Mouse (Mus musculus) CH12.LX (cell line): ENCODE data around the gene Sf3a3. TPM values are rescaled to one million over a fixed set of nuclear protein-coding genes. Genes with fewer than 3 reads are reported as not detected.

ENCODE experiments used
- DNase-seq: peaks from one replicate; pipeline ENCODE4 v3.0.0-alpha.2; 2013; ENCODE audit errors: extremely low read depth
- H3K27ac ChIP-seq: 2 replicates; pipeline ENCODE4 v1.5.1; 2012; ENCODE audit warnings: low read depth, mild to moderate bottlenecking, control low read depth, moderate library complexity; ENCODE audit not compliant: insufficient read depth
- H3K27me3 ChIP-seq: replicated peaks from 2 replicates; pipeline ENCODE3; 2012; ENCODE audit warnings: inconsistent platforms
- H3K36me3 ChIP-seq, 2 experiments: replicated peaks in 1 of 2; 2 replicates each; pipeline versions ENCODE3 to v1.6.1; 2012; ENCODE audit warnings: inconsistent platforms in 1 of 2, low read length in 1 of 2, mild to moderate bottlenecking in 1 of 2, mixed read lengths in 1 of 2, moderate library complexity in 1 of 2; ENCODE audit not compliant: control insufficient read depth in 1 of 2, insufficient read depth in 1 of 2
- H3K4me1 ChIP-seq, 2 experiments: 2 replicates each; pipeline ENCODE4 v1.6.1; 2012; ENCODE audit warnings: inconsistent platforms in 1 of 2, moderate library complexity in 1 of 2; ENCODE audit not compliant: insufficient read depth in 2 of 2, control insufficient read depth in 1 of 2
- H3K4me2 ChIP-seq: 2 replicates; pipeline ENCODE4 v1.6.1; 2012; ENCODE audit warnings: low read depth, mild to moderate bottlenecking, control low read depth; ENCODE audit not compliant: poor library complexity, insufficient read depth, severe bottlenecking
- H3K4me3 ChIP-seq, 3 experiments: fragments of 150-350 bp in 1 of 3; sonication (generic) in 1 of 3; replicated peaks in 1 of 3; 2 replicates each; pipeline versions ENCODE3 to v1.5.1; 2011 to 2012; ENCODE audit warnings: low read depth in 2 of 3, low read length in 2 of 3, mild to moderate bottlenecking in 2 of 3, moderate library complexity in 2 of 3, control low read depth in 1 of 3, improper control_type of control experiment in 1 of 3, inconsistent platforms in 1 of 3, mixed read lengths in 1 of 3; ENCODE audit not compliant: poor library complexity in 1 of 3
- H3K79me2 ChIP-seq: replicated peaks from 2 replicates; pipeline ENCODE4 v1.6.1; 2012; ENCODE audit warnings: mild to moderate bottlenecking, moderate library complexity; ENCODE audit not compliant: control insufficient read depth, poor library complexity, insufficient read depth, severe bottlenecking; ENCODE audit errors: extremely low read depth
- H3K9ac ChIP-seq: 2 replicates; pipeline ENCODE4 v1.6.1; 2012; ENCODE audit warnings: low read depth, mild to moderate bottlenecking, control low read depth, moderate library complexity; ENCODE audit not compliant: insufficient read depth
- H3K9me3 ChIP-seq: replicated peaks from 2 replicates; pipeline ENCODE3; 2012; ENCODE audit warnings: low read length, inconsistent platforms, mixed read lengths
- BHLHE40 ChIP-seq: IDR thresholded peaks from 2 replicates; pipeline ENCODE4 v1.6.1; 2011; ENCODE audit warnings: mild to moderate bottlenecking, low read depth, low read length, improper control_type of control experiment
- CHD1 ChIP-seq: IDR thresholded peaks from 2 replicates; pipeline ENCODE4 v1.6.1; 2012; ENCODE audit warnings: low read depth, low read length, improper control_type of control experiment, inconsistent platforms
- CHD2 ChIP-seq: IDR thresholded peaks from 2 replicates; pipeline ENCODE4 v1.6.1; 2011; ENCODE audit warnings: low read length, improper control_type of control experiment
- CTCF ChIP-seq, 2 experiments: IDR thresholded peaks in 1 of 2; conservative IDR thresholded peaks in 1 of 2; 2 replicates each; pipeline ENCODE4 v1.5.1; 2011 to 2012; ENCODE audit warnings: low read depth in 2 of 2, low read length in 2 of 2, improper control_type of control experiment in 1 of 2, inconsistent platforms in 1 of 2, mild to moderate bottlenecking in 1 of 2, moderate library complexity in 1 of 2
- E2F4 ChIP-seq: IDR thresholded peaks from 2 replicates; pipeline ENCODE4 v1.6.1; 2011; ENCODE audit warnings: low read depth, low read length, improper control_type of control experiment; ENCODE audit not compliant: insufficient replicate concordance
- ELF1 ChIP-seq: IDR thresholded peaks from 2 replicates; pipeline ENCODE4 v1.6.1; 2014; ENCODE audit warnings: low read depth, mild to moderate bottlenecking, inconsistent platforms, low read length, improper control_type of control experiment
- EP300 ChIP-seq: IDR thresholded peaks from 2 replicates; pipeline ENCODE4 v1.6.1; 2011; ENCODE audit warnings: low read length, improper control_type of control experiment
- ETS1 ChIP-seq: conservative IDR thresholded peaks from 2 replicates; pipeline ENCODE4 v1.6.1; 2012; ENCODE audit warnings: low read depth, mild to moderate bottlenecking, inconsistent platforms, low read length, improper control_type of control experiment, moderate library complexity
- GABPA ChIP-seq: IDR thresholded peaks from 2 replicates; pipeline ENCODE4 v1.6.1; 2012; ENCODE audit warnings: low read depth, low read length, improper control_type of control experiment, inconsistent platforms; ENCODE audit not compliant: insufficient replicate concordance
- JUN ChIP-seq: IDR thresholded peaks from 2 replicates; pipeline ENCODE4 v1.6.1; 2011; ENCODE audit warnings: low read depth, mild to moderate bottlenecking, low read length, improper control_type of control experiment, moderate library complexity; ENCODE audit not compliant: insufficient read depth
- JUND ChIP-seq: conservative IDR thresholded peaks from 2 replicates; pipeline ENCODE4 v1.6.1; 2011; ENCODE audit warnings: low read depth, low read length, improper control_type of control experiment
- KAT2A ChIP-seq: IDR thresholded peaks from 2 replicates; pipeline ENCODE4 v1.6.1; 2012; ENCODE audit warnings: low read length, improper control_type of control experiment, inconsistent platforms; ENCODE audit not compliant: insufficient replicate concordance
- MAFK ChIP-seq: IDR thresholded peaks from 2 replicates; pipeline ENCODE4 v1.6.1; 2011; ENCODE audit warnings: low read length, improper control_type of control experiment; ENCODE audit not compliant: insufficient replicate concordance
- MAZ ChIP-seq: IDR thresholded peaks from 2 replicates; pipeline ENCODE4 v1.6.1; 2012; ENCODE audit warnings: low read depth, mild to moderate bottlenecking, inconsistent platforms, low read length, improper control_type of control experiment, moderate library complexity
- MEF2A ChIP-seq: IDR thresholded peaks from 2 replicates; pipeline ENCODE4 v1.6.1; 2014; ENCODE audit warnings: low read depth, mild to moderate bottlenecking, inconsistent platforms, low read length, improper control_type of control experiment, borderline replicate concordance
- MYC ChIP-seq: IDR thresholded peaks from 2 replicates; pipeline ENCODE4 v1.6.1; 2011; ENCODE audit warnings: low read depth, mild to moderate bottlenecking, improper control_type of control experiment, low read length
- POLR2A ChIP-seq: IDR thresholded peaks from 2 replicates; pipeline ENCODE4 v1.6.1; 2011; ENCODE audit warnings: low read depth, mild to moderate bottlenecking, improper control_type of control experiment, low read length
- POLR2AphosphoS2 ChIP-seq: IDR thresholded peaks from 2 replicates; pipeline ENCODE4 v1.6.1; 2011; ENCODE audit warnings: low read depth, low read length, improper control_type of control experiment
- RAD21 ChIP-seq: IDR thresholded peaks from 2 replicates; pipeline ENCODE4 v1.6.1; 2011; ENCODE audit warnings: low read depth, mild to moderate bottlenecking, low read length, improper control_type of control experiment, moderate library complexity
- RCOR1 ChIP-seq: conservative IDR thresholded peaks from 2 replicates; pipeline ENCODE4 v1.6.1; 2012; ENCODE audit warnings: low read depth, mild to moderate bottlenecking, inconsistent platforms, low read length, improper control_type of control experiment
- SIN3A ChIP-seq: IDR thresholded peaks from 2 replicates; pipeline ENCODE4 v1.6.1; 2012; ENCODE audit warnings: low read length, improper control_type of control experiment, inconsistent platforms
- SMC3 ChIP-seq: IDR thresholded peaks from 2 replicates; pipeline ENCODE4 v1.6.1; 2011; ENCODE audit warnings: low read depth, low read length, improper control_type of control experiment
- TBP ChIP-seq: conservative IDR thresholded peaks from 2 replicates; pipeline ENCODE4 v1.6.1; 2011; ENCODE audit warnings: low read depth, low read length, improper control_type of control experiment
- TCF12 ChIP-seq: IDR thresholded peaks from 2 replicates; pipeline ENCODE4 v1.6.1; 2014; ENCODE audit warnings: low read depth, mild to moderate bottlenecking, inconsistent platforms, low read length, improper control_type of control experiment
- UBTF ChIP-seq: IDR thresholded peaks from 2 replicates; pipeline ENCODE4 v1.6.1; 2012; ENCODE audit warnings: low read depth, mild to moderate bottlenecking, inconsistent platforms, low read length, improper control_type of control experiment, moderate library complexity
- USF1 ChIP-seq: IDR thresholded peaks from 2 replicates; pipeline ENCODE4 v1.6.1; 2014; ENCODE audit warnings: low read depth, mild to moderate bottlenecking, inconsistent platforms, low read length, improper control_type of control experiment
- USF2 ChIP-seq: conservative IDR thresholded peaks from 2 replicates; pipeline ENCODE4 v1.6.1; 2011; ENCODE audit warnings: low read depth, low read length, improper control_type of control experiment
- ZC3H11A ChIP-seq: IDR thresholded peaks from 2 replicates; pipeline ENCODE4 v1.6.1; 2012; ENCODE audit warnings: low read depth, mild to moderate bottlenecking, inconsistent platforms, low read length, improper control_type of control experiment
- ZMIZ1 ChIP-seq: IDR thresholded peaks from 2 replicates; pipeline ENCODE4 v1.6.1; 2012; ENCODE audit warnings: low read depth, mild to moderate bottlenecking, inconsistent platforms, low read length, improper control_type of control experiment
- dilution Hi-C: fragments of 300-500 bp; cut with MboI; formaldehyde crosslinking; loops from 2 replicates; pipeline ENCODE4 v1.14.3; 2020; ENCODE audit warnings: low sequenced_read_pairs; ENCODE audit not compliant: extremely low pct_unique_long_range_greater_than_20kb, extremely low pct_ligation_motif_present
- in situ Hi-C: fragments of 300-500 bp; cut with MboI; formaldehyde crosslinking; loops from 3 replicates; pipeline ENCODE4 v1.14.3; 2019; ENCODE audit warnings: low sequenced_read_pairs, low pct_ligation_motif_present, low pct_unique_long_range_greater_than_20kb, mixed read lengths
- polyA plus RNA-seq: library from polyadenylated mRNA; unstranded; fragments of >175 nt; gene quantifications from 2 replicates; pipeline ENCODE4 v1.2.1, GENCODE M21; 2012; ENCODE audit warnings: low read depth; ENCODE audit not compliant: insufficient read length
- total RNA-seq, 2 experiments: library from RNA; depleted of rRNA; stranded (reverse); fragments of 300-350 nt in 1 of 2; fragments of >200 nt in 1 of 2; gene quantifications; 2 replicates each; pipeline ENCODE4 v1.2.3; 2012 to 2014

The Sf3a3 gene
- total and polyA plus RNA-seq, 3 experiments, result 100 to 134 (median 122) TPM

DNA sequence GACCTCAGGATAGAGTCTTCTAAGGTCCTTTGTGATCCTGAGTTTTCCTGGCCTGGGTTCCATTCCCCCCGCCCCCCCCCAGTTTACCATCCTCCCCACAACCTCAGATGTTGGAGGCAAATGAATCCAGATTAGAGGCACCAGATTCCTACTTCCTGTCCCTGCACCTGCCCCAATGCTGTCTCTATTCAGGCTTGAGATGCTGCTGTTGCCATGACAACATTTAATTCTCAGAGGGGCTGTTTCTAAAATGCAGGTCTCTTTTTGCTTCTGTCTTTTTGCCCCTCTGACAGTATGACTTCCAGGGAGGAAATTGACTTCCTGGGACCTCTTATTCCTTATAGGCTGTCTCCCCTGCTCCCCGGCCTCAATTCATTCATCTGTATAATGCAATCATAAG, 22.4 kb downstream of the Sf3a3 start:
- H3K36me3 ChIP-seq, result peaks cover 7 to 26% of the 10 kb centered on the region in 2 experiments
- no peaks in the 10 kb centered on the region for H3K27me3 ChIP-seq
- H3K4me1 ChIP-seq, result peaks cover 21 to 56% of the 10 kb centered on the region in 2 experiments
- dilution Hi-C loops, result no loop called here
- no peaks in the 10 kb centered on the region for H3K9me3 ChIP-seq
- H3K4me3 ChIP-seq, result no peak overlapping the region
- in situ Hi-C loops, result no loop called here
- H3K4me2 ChIP-seq, result no peak overlapping the region
- DNase-seq, result no peak
- H3K79me2 ChIP-seq, result no peaks in the 10 kb centered on the region
- H3K27ac ChIP-seq, result no peak overlapping the region
- H3K9ac ChIP-seq, result no peak overlapping the region
- no peak for TF ChIP-seq MEF2A
- no peak for TF ChIP-seq CHD2
- no peak for TF ChIP-seq RCOR1
- no peak for TF ChIP-seq MAFK
- no peak for TF ChIP-seq TBP
- TF ChIP-seq ZC3H11A, result no peak
- no peak for TF ChIP-seq JUN
- TF ChIP-seq TCF12, result no peak
- TF ChIP-seq CTCF (conservative IDR thresholded peaks at IDR 0.05 in 1 of 2, IDR thresholded peaks at IDR 0.05 in 1 of 2; ENCODE audit: low read depth in 2 of 2, low read length in 2 of 2), result no peak
- TF ChIP-seq POLR2A, result no peak
- TF ChIP-seq BHLHE40, result no peak
- no peak for TF ChIP-seq RAD21
- TF ChIP-seq E2F4, result no peak
- no peak for TF ChIP-seq ZMIZ1
- TF ChIP-seq SIN3A, result no peak
- no peak for TF ChIP-seq JUND
- TF ChIP-seq EP300, result no peak

DNA sequence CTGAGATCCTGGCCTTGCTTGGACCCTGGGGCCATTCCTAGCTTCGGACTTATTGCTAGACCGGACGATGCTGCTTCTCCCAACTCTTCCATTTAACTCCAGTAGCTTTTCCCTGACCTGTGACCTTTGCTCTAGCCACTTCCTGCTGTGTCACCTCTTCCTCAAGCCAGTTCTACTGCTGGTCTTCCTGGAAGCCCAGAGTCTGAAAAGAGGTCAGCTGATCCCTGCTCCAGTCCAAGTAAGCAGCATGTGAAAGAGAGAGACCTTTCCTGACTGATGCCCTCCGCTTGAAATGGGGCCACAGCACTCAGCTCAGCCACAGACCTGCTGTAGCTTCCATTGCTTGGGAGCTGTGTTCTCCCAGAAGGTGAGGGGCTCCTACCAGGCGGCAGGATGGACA, 22.9 kb downstream of the Sf3a3 start:
- Histone ChIP-seq H3K4me2 (no peak overlapping the region), H3K79me2 (no peaks in the 10 kb centered on the region), H3K9me3 (no peaks in the 10 kb centered on the region), H3K4me3 (no peak overlapping the region), H3K4me1 (peaks cover 21 to 53% of the 10 kb centered on the region in 2 experiments), H3K27ac (no peak overlapping the region), H3K36me3 (peaks cover 6 to 24% of the 10 kb centered on the region in 2 experiments), H3K27me3 (no peaks in the 10 kb centered on the region), H3K9ac (no peak overlapping the region)
- DNase-seq, result no peak
- no peak for TF ChIP-seq ETS1
- TF ChIP-seq GABPA, result no peak
- TF ChIP-seq CHD1, result no peak
- no peak for TF ChIP-seq JUN
- TF ChIP-seq KAT2A, result no peak
- no peak for TF ChIP-seq ELF1
- no peak for TF ChIP-seq POLR2AphosphoS2
- TF ChIP-seq MAZ, result no peak
- TF ChIP-seq EP300, result no peak
- no peak for TF ChIP-seq USF1
- TF ChIP-seq UBTF, result no peak
- TF ChIP-seq SMC3, result no peak
- TF ChIP-seq USF2, result no peak
- TF ChIP-seq MAFK, result no peak
- no peak for TF ChIP-seq MYC
- dilution Hi-C loops (no loop called here), in situ Hi-C loops (no loop called here)
